Mouse (Mus musculus) thymus, postnatal 25 days (tissue): ENCODE measurements around the gene Lpar1.
"Not testable (repeated sequence)": the region's sequence is repeated elsewhere in the genome, so short reads cannot be mapped to it uniquely, and the experiment has no call there.

Experiments used
- DNase-seq: peaks from one replicate; pipeline ENCODE4 v3.0.0; 2022

Gene Lpar1

GRCm38 (mm10) chr4:58543171-58543570 lies 10.5 kb downstream of the Lpar1 start:
- DNase-seq = no peak

GRCm38 (mm10) chr4:58542656-58543055 lies 11.0 kb downstream of the Lpar1 start:
- not testable (repeated sequence) for DNase-seq

GRCm38 (mm10) chr4:58540841-58541240 lies 12.9 kb downstream of the Lpar1 start:
- no peak for DNase-seq

- DNase-seq = no peak
Observed at GRCm38 (mm10) chr4:58540385-58540784, 13.3 kb downstream of the Lpar1 start.

- no peak for DNase-seq
Observed at GRCm38 (mm10) chr4:58538696-58539095, 15.0 kb downstream of the Lpar1 start.

GRCm38 (mm10) chr4:58535754-58536153 lies 17.9 kb downstream of the Lpar1 start:
- DNase-seq = no peak

GRCm38 (mm10) chr4:58534726-58535350 lies 18.9 kb downstream of the Lpar1 start:
- no peak for DNase-seq

GRCm38 (mm10) chr4:58534141-58534571 lies 19.5 kb downstream of the Lpar1 start:
- no peak for DNase-seq

- no peak for DNase-seq
Observed at GRCm38 (mm10) chr4:58533519-58533918, 20.2 kb downstream of the Lpar1 start.

GRCm38 (mm10) chr4:58532326-58532725 lies 21.4 kb downstream of the Lpar1 start:
- DNase-seq = no peak

GRCm38 (mm10) chr4:58530706-58531105 lies 23.0 kb downstream of the Lpar1 start:
- no peak for DNase-seq

- no peak for DNase-seq
Observed at GRCm38 (mm10) chr4:58530279-58530678, 23.4 kb downstream of the Lpar1 start.

GRCm38 (mm10) chr4:58527852-58528251 lies 25.8 kb downstream of the Lpar1 start:
- no peak for DNase-seq

GRCm38 (mm10) chr4:58521137-58521536 lies 32.6 kb downstream of the Lpar1 start:
- no peak for DNase-seq

GRCm38 (mm10) chr4:58520531-58520930 lies 33.2 kb downstream of the Lpar1 start:
- no peak for DNase-seq

- DNase-seq = no peak
Observed at GRCm38 (mm10) chr4:58519891-58520290, 33.8 kb downstream of the Lpar1 start.

GRCm38 (mm10) chr4:58518215-58518988 lies 35.3 kb downstream of the Lpar1 start:
- no peak for DNase-seq

GRCm38 (mm10) chr4:58516810-58517209 lies 36.9 kb downstream of the Lpar1 start:
- no peak for DNase-seq

- DNase-seq = no peak
Observed at GRCm38 (mm10) chr4:58516221-58516620, 37.5 kb downstream of the Lpar1 start.

GRCm38 (mm10) chr4:58511554-58511953 lies 42.1 kb downstream of the Lpar1 start:
- DNase-seq = no peak

- no peak for DNase-seq
Observed at GRCm38 (mm10) chr4:58508833-58509232, 44.9 kb downstream of the Lpar1 start.

GRCm38 (mm10) chr4:58507536-58507935 lies 46.2 kb downstream of the Lpar1 start:
- DNase-seq = no peak

GRCm38 (mm10) chr4:58506539-58507527 lies 46.9 kb downstream of the Lpar1 start:
- DNase-seq = no peak
